Mouse (Mus musculus): ENCODE measurements at regions not wholly inside any gene's neighbourhood (a gene's known extent, or its start where the extent isn't known, plus 50 kb on each side); places are given as distances from the start of the nearest gene placed in this dataset.

GRCm38 (mm10) chr9:62590407-62591195, 53.8 kb upstream of the Coro2b start:
- DNase-seq: no peak

GRCm38 (mm10) chr9:62591196-62591485, 54.3 kb upstream of the Coro2b start:
- DNase-seq: no peak

- DNase-seq: no peak
Observed at GRCm38 (mm10) chr9:62598056-62598455, 61.2 kb upstream of the Coro2b start.

GRCm38 (mm10) chr9:62598956-62599355, 62.1 kb upstream of the Coro2b start:
- DNase-seq: no peak

GRCm38 (mm10) chr9:62610526-62610925, 67.1 kb upstream of the Itga11 start:
- DNase-seq: no peak

- DNase-seq: no peak
Observed at GRCm38 (mm10) chr9:62611452-62611851, 66.2 kb upstream of the Itga11 start.

GRCm38 (mm10) chr9:62613053-62613452, 64.6 kb upstream of the Itga11 start:
- no peak for DNase-seq

GRCm38 (mm10) chr9:62613806-62614205, 63.8 kb upstream of the Itga11 start:
- DNase-seq: no peak

- DNase-seq: no peak
Observed at GRCm38 (mm10) chr9:62614950-62615349, 62.7 kb upstream of the Itga11 start.

- peak; percentile 35 for DNase-seq
Observed at GRCm38 (mm10) chr9:62615799-62616198, 61.8 kb upstream of the Itga11 start.

- DNase-seq: no peak
Observed at GRCm38 (mm10) chr9:62618994-62619393, 58.6 kb upstream of the Itga11 start.

- no peak for DNase-seq
Observed at GRCm38 (mm10) chr9:62620901-62621445, 56.7 kb upstream of the Itga11 start.

- DNase-seq: peak; percentile 46
Observed at GRCm38 (mm10) chr9:62622106-62622505, 55.5 kb upstream of the Itga11 start.

GRCm38 (mm10) chr9:62624562-62625044, 53.0 kb upstream of the Itga11 start:
- no peak for DNase-seq

- DNase-seq: no peak
Observed at GRCm38 (mm10) chr9:62627071-62628000, 50.3 kb upstream of the Itga11 start.
